Mouse (Mus musculus): ENCODE results near the gene Shq1.

DNA sequence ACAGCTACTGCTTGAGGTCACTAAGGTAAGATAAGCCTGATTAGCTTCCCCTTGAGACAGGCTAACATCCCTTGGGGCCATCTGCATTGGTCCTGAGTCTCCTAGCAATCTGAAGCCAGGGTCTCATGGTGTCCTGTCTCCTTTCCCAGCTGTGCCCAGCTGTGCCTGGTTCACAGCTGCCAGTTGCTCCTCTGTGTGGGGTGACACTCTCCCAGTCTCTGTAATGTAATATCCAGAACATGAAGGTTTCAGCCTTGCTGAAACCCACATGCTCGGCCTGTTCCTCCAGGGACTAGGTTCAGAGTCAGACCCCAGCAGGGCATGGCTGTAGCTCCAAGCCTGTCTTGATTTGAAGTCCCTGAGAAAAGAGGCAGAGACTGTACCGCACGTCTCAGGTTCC is 141.3 kb downstream of the Shq1 start:
- TF ChIP-seq TAL1 (IDR thresholded peaks at IDR 0.05; ENCODE audit: low read length) (no peak), GATA1 (IDR thresholded peaks at IDR 0.05; ENCODE audit: low read length) (no peak)

All from erythroblast, embryonic 14.5 days (primary cell).